Mouse (Mus musculus): ENCODE data around the gene Rhou.

- no peak for TF ChIP-seq CTCF (IDR thresholded peaks at IDR 0.05; ENCODE audit: insufficient read depth, low read length)
- no peak for TF ChIP-seq POLR2A (IDR thresholded peaks at IDR 0.05; ENCODE audit: borderline replicate concordance, extremely low read depth, low read depth, low read length)
Measured at GRCm38 (mm10) chr8:123655351-123655779, 1.6 kb downstream of the Rhou start.

Data from lung, adult 2 months (tissue).